Mouse (Mus musculus) cerebellum, adult 2 months (tissue): ENCODE results near the gene Unc119b. TPM values are rescaled to one million over a fixed set of nuclear protein-coding genes. Genes with fewer than 3 reads are reported as not detected.

ENCODE experiments used
- DNase-seq, 2 experiments: peaks; one replicate each; pipeline ENCODE4 v3.0.0; 2021
- H3K27ac ChIP-seq: fragments of 200-500 bp; 2 replicates; pipeline ENCODE4 v1.5.1; 2012; ENCODE audit warnings: low read length, control low read depth, inconsistent platforms; ENCODE audit not compliant: insufficient read depth
- H3K27me3 ChIP-seq: fragments of 200-500 bp; 2 replicates; pipeline ENCODE4 v1.6.1; 2012; ENCODE audit warnings: inconsistent platforms, mild to moderate bottlenecking, low read length, moderate library complexity; ENCODE audit not compliant: control insufficient read depth, insufficient read depth
- H3K4me1 ChIP-seq: fragments of 200-500 bp; 2 replicates; pipeline ENCODE4 v1.6.1; 2011; ENCODE audit warnings: low read length; ENCODE audit not compliant: control insufficient read depth, insufficient read depth
- H3K4me3 ChIP-seq: fragments of 200-500 bp; replicated peaks from 2 replicates; pipeline ENCODE3; 2011; ENCODE audit warnings: mild to moderate bottlenecking, low read depth, low read length, control low read depth; ENCODE audit not compliant: insufficient read depth
- CTCF ChIP-seq: fragments of 200-500 bp; IDR thresholded peaks from 2 replicates; pipeline ENCODE4 v1.5.1; 2011; ENCODE audit warnings: low read depth, mild to moderate bottlenecking, control low read depth, low read length, moderate library complexity, borderline replicate concordance; ENCODE audit not compliant: insufficient read depth
- POLR2A ChIP-seq: fragments of 200-500 bp; IDR thresholded peaks from 2 replicates; pipeline ENCODE4 v1.6.1; 2011; ENCODE audit warnings: low read length, control low read depth, borderline replicate concordance; ENCODE audit not compliant: insufficient read depth
- WGBS: fragments of 180-500 bp; shearing (Covaris S2); methylation state at CpG from one replicate; pipeline ENCODE4 v1.1.7; 2018; 5-methylcytosine and 5-hydroxymethylcytosine counted together
- polyA plus RNA-seq: library from polyadenylated mRNA; depleted of rRNA; stranded (reverse); fragments of >200 nt; gene quantifications from 2 replicates; pipeline ENCODE4 v1.2.3, GENCODE M21; 2012

Unc119b gene
- polyA plus RNA-seq, 1 experiment: 34.0 TPM

- H3K27me3 ChIP-seq: no peaks in the 10 kb centered on the region
- H3K4me1 ChIP-seq: peaks cover 15% of the 10 kb centered on the region
- H3K27ac ChIP-seq: no peak overlapping the region
- H3K4me3 ChIP-seq: no peak overlapping the region
- no peak for DNase-seq
- TF ChIP-seq CTCF: no peak
- TF ChIP-seq POLR2A: no peak
Observed at GRCm38 (mm10) chr5:115146747-115147130, 12.0 kb upstream of the Unc119b start.

GRCm38 (mm10) chr5:115145976-115146746, 11.4 kb upstream of the Unc119b start:
- no peak for TF ChIP-seq CTCF
- no peak for TF ChIP-seq POLR2A
- Histone ChIP-seq H3K27me3 (no peaks in the 10 kb centered on the region), H3K4me1 (peaks cover 15% of the 10 kb centered on the region), H3K4me3 (no peak overlapping the region), H3K27ac (no peak overlapping the region)
- no peak for DNase-seq
- WGBS: 82% methylated on average over 6 of the region's 6 CpGs

DNA sequence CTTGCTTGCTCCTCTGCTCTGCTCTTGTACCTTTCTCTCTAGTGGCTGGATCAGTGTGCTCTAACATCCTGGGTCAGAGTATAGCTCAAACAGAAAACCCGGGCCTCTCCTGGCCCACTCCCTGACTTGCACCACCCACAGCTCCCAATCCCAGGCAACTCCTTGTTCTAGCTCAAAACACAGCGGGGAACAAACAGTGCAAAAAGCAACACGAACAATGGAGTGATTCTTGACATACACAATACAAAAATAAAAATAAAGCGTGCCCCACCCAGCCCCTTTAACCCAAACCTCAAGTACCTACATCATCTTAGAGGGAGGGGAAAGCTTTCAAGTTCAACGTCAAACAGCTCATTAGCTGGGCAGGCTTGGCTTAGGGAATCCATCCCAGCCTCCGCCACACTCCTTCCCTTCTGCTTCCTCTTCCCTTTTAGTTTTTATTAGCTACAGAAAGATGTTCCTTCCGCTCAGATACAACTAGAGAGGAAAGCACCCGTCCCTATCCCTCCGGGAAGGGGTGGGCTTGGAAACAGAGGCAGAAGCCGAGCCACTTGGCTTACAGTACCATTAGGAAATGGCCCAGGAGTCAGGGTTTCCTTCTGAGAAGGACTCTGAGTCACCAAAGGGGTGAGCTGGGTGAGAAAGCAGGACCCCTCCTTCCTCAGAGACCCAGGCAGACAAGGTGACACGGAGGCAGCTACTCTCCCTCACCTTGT, 10.6 kb upstream of the Unc119b start:
- WGBS: 71% methylated on average over 11 of the region's 11 CpGs
- no peak for TF ChIP-seq CTCF
- TF ChIP-seq POLR2A: no peak
- Histone ChIP-seq H3K27me3 (no peaks in the 10 kb centered on the region), H3K27ac (no peak overlapping the region), H3K4me1 (peaks cover 15% of the 10 kb centered on the region), H3K4me3 (no peak overlapping the region)
- no peak for DNase-seq

GRCm38 (mm10) chr5:115144471-115144870, 9.7 kb upstream of the Unc119b start:
- Histone ChIP-seq H3K27me3 (no peaks in the 10 kb centered on the region), H3K27ac (no peak overlapping the region), H3K4me1 (peaks cover 15% of the 10 kb centered on the region), H3K4me3 (no peak overlapping the region)
- 75% methylated on average over 6 of the region's 6 CpGs for WGBS
- no peak for DNase-seq
- TF ChIP-seq CTCF (no peak), POLR2A (no peak)

- no peaks in the 10 kb centered on the region for H3K27me3 ChIP-seq
- H3K27ac ChIP-seq: peak overlapping the region; percentile 4; the same call in 1 of the 2 replicates
- peaks cover 15% of the 10 kb centered on the region for H3K4me1 ChIP-seq
- WGBS: 8% methylated on average over 10 of the region's 10 CpGs
- no peak overlapping the region for H3K4me3 ChIP-seq
- TF ChIP-seq POLR2A: no peak
- no peak for TF ChIP-seq CTCF
- DNase-seq: peak; percentile 53 to 58
Observed at GRCm38 (mm10) chr5:115143552-115143951, 8.8 kb upstream of the Unc119b start.

GRCm38 (mm10) chr5:115142166-115142697, 7.5 kb upstream of the Unc119b start:
- H3K4me1 ChIP-seq: peaks cover 15% of the 10 kb centered on the region
- H3K27ac ChIP-seq: no peak overlapping the region
- 85% methylated on average over 9 of the region's 9 CpGs for WGBS
- H3K27me3 ChIP-seq: no peaks in the 10 kb centered on the region
- TF ChIP-seq CTCF: no peak
- no peak for TF ChIP-seq POLR2A
- no peak for DNase-seq
- no peak overlapping the region for H3K4me3 ChIP-seq

DNA sequence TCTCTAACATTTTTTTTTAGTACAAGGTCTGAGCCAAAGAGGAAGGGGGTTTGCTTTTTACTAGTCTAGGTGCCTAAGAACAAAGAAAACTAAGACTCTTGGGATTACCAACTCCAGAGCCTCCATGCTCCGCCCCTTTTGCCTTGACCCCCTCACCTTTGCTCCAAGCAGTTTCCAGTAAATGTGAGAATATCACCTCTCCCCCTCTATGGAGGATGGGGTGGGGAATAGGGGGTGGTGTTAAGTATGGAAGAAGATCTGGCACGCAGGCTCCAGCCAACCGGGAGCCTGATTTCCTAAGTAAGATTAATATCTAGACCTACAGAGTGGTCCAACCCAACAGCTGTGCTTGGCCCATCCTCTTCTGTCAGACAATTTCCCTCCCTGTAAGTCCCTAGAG, 6.0 kb upstream of the Unc119b start:
- Histone ChIP-seq H3K27ac (no peak overlapping the region), H3K4me3 (no peak overlapping the region), H3K4me1 (peaks cover 15% of the 10 kb centered on the region), H3K27me3 (no peaks in the 10 kb centered on the region)
- TF ChIP-seq POLR2A (no peak), CTCF (no peak)
- 70% methylated on average over 3 of the region's 3 CpGs for WGBS
- DNase-seq: no peak
